Mouse (Mus musculus) C2C12 (cell line): ENCODE data around the gene Lin52.

ENCODE experiments used
- CEBPB ChIP-seq: IDR thresholded peaks from one replicate; pipeline ENCODE4 v1.6.1; 2011; ENCODE audit warnings: low read depth, mild to moderate bottlenecking, control low read depth, moderate library complexity
- CTCF ChIP-seq: IDR thresholded peaks from one replicate; pipeline ENCODE4 v1.5.1; 2011; ENCODE audit not compliant: control insufficient read depth, insufficient read depth, insufficient read length
- FOSL1 ChIP-seq: IDR thresholded peaks from one replicate; pipeline ENCODE4 v1.8.0; 2011; ENCODE audit warnings: mild to moderate bottlenecking, low read length; ENCODE audit not compliant: poor library complexity, insufficient read depth, severe bottlenecking
- MAX ChIP-seq: IDR thresholded peaks from one replicate; pipeline ENCODE4 v1.6.1; 2011; ENCODE audit warnings: mild to moderate bottlenecking, control low read depth
- MYOD1 ChIP-seq: IDR thresholded peaks from one replicate; pipeline ENCODE4 v1.6.1; 2011; ENCODE audit warnings: low read depth; ENCODE audit not compliant: control insufficient read depth, insufficient read length
- MYOG ChIP-seq: IDR thresholded peaks from one replicate; pipeline ENCODE4 v1.6.1; 2011; ENCODE audit not compliant: control insufficient read depth, insufficient read length; ENCODE audit errors: extremely low read depth
- USF1 ChIP-seq: IDR thresholded peaks from one replicate; pipeline ENCODE4 v1.6.1; 2011; ENCODE audit warnings: low read depth, mild to moderate bottlenecking, control low read depth, moderate library complexity

DNA sequence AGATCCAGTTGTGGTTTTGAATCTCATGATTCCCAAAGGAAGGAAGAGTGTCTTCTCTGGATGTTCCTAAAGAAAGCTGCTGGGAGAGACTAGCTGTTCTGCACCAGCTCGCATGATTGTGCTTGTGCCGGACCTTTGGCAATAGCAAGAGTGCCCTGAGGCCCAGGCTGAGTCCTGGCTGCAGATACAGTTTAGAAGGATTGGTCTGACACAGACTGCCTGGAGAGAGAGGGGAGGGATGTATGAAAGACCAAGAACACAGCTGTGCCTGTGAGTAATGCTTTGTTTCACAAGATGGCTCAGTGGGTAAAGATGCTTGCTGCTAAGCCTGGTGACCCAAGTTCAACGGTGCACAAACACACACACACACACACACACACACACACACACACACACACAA lies 11.6 kb downstream of the Lin52 start:
- TF ChIP-seq USF1 (no peak), CTCF (no peak), CEBPB (no peak), MYOG (no peak), MAX (no peak), FOSL1 (no peak), MYOD1 (no peak)
